Mouse (Mus musculus) testis, adult 2 months (tissue): ENCODE measurements around the gene Pld3.

Source experiments
- CTCF ChIP-seq: fragments of 200-500 bp; IDR thresholded peaks from 2 replicates; pipeline ENCODE4 v1.5.1; 2012; ENCODE audit warnings: low read depth, mild to moderate bottlenecking, inconsistent platforms, low read length, moderate library complexity; ENCODE audit not compliant: control insufficient read depth, insufficient read depth, insufficient replicate concordance
- POLR2A ChIP-seq: fragments of 200-500 bp; IDR thresholded peaks from 2 replicates; pipeline ENCODE4 v1.6.1; 2012; ENCODE audit warnings: low read depth, mild to moderate bottlenecking, inconsistent platforms, low read length, moderate library complexity; ENCODE audit not compliant: control insufficient read depth

DNA sequence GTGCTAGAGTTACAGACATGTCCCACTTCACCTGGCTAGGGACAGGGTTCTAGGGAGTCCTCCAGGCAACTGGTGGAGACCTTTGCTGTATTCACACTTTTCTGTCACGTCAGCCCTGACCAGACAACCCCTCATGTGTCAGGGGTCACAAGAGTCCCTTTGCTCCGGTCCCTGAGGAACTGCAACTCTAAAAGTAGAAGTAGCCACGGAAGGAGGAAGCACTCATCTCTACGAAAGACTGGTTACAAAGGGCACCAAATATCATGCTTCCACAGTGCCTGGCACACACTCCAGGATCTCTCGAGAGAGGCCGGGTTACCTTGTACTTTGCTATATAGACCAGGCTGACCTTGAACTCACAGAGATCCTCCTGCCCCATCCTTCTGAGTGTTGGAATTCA is 16.4 kb downstream of the Pld3 start:
- TF ChIP-seq CTCF (no peak), POLR2A (no peak)
